Mouse (Mus musculus) heart, adult 2 months (tissue): ENCODE measurements around the gene Cep89. TPM values are rescaled to one million over a fixed set of nuclear protein-coding genes. Genes with fewer than 3 reads are reported as not detected.
A peak's percentile ranks its signal among the peaks of the same experiment; 100 is the strongest.

ENCODE experiments used
- DNase-seq, 2 experiments: peaks; one replicate each; pipeline ENCODE4 v3.0.0; 2021
- H3K27ac ChIP-seq: fragments of 200-600 bp; 2 replicates; pipeline ENCODE4 v1.8.1; 2022
- H3K27me3 ChIP-seq: fragments of 200-500 bp; 2 replicates; pipeline ENCODE4 v1.6.1; 2012; ENCODE audit warnings: mild to moderate bottlenecking, low read length, inconsistent platforms, mixed read lengths; ENCODE audit not compliant: control insufficient read depth, insufficient read depth
- H3K36me3 ChIP-seq: fragments of 200-500 bp; 2 replicates; pipeline ENCODE4 v1.6.1; 2012; ENCODE audit warnings: low read length, inconsistent platforms; ENCODE audit not compliant: control insufficient read depth, insufficient read depth
- H3K4me1 ChIP-seq: fragments of 200-500 bp; 2 replicates; pipeline ENCODE4 v1.6.1; 2011; ENCODE audit warnings: low read length; ENCODE audit not compliant: control insufficient read depth, insufficient read depth
- H3K4me3 ChIP-seq: fragments of 200-600 bp; 2 replicates; pipeline ENCODE4 v1.8.1; 2022
- H3K79me2 ChIP-seq: fragments of 200-500 bp; replicated peaks from 2 replicates; pipeline ENCODE4 v1.6.1; 2012; ENCODE audit warnings: mild to moderate bottlenecking, inconsistent platforms, low read length, moderate library complexity, mixed read lengths; ENCODE audit not compliant: control insufficient read depth, insufficient read depth
- H3K9ac ChIP-seq: fragments of 200-500 bp; 2 replicates; pipeline ENCODE4 v1.6.1; 2012; ENCODE audit warnings: low read depth, mild to moderate bottlenecking, control low read depth, inconsistent platforms, low read length, mixed read lengths
- CTCF ChIP-seq: fragments of 200-600 bp; IDR thresholded peaks from 2 replicates; pipeline ENCODE4 v1.8.1; 2022; ENCODE audit warnings: antibody characterized with exemption, mild to moderate bottlenecking, moderate library complexity
- EP300 ChIP-seq: fragments of 200-500 bp; IDR thresholded peaks from 2 replicates; pipeline ENCODE4 v1.6.1; 2011; ENCODE audit warnings: low read depth, low read length, control low read depth; ENCODE audit not compliant: insufficient read depth
- POLR2A ChIP-seq: fragments of 200-500 bp; IDR thresholded peaks from 2 replicates; pipeline ENCODE4 v1.6.1; 2011; ENCODE audit warnings: mild to moderate bottlenecking, low read depth, low read length, control low read depth; ENCODE audit not compliant: insufficient read depth
- WGBS: fragments of 180-500 bp; shearing (Covaris S2); methylation state at CpG from one replicate; pipeline ENCODE4 v1.1.7; 2018; 5-methylcytosine and 5-hydroxymethylcytosine counted together
- intact Hi-C: fragments of 180-260 bp; cut with DNase I; formaldehyde crosslinking; loops from one replicate; pipeline ENCODE4 v1.15.1; 2025
- long read RNA-seq: library from polyadenylated mRNA; stranded (forward); transcript quantifications from one replicate; pipeline ENCODE4 v2.0.0, GENCODE M21; 2021
- polyA plus RNA-seq: library from polyadenylated mRNA; depleted of rRNA; stranded (reverse); fragments of >200 nt; gene quantifications from 2 replicates; pipeline ENCODE4 v1.2.3, GENCODE M21; 2012; rRNA removed
- total RNA-seq, 2 experiments: library from RNA; stranded (reverse); gene quantifications; 2 replicates each; pipeline ENCODE4 v1.2.3; 2021

Gene Cep89
- total RNA-seq: 10 to 100 TPM; 12.6 to 13.9 TPM
- 17.4 and 21.3 TPM in 2 replicates for polyA plus RNA-seq
- long read RNA-seq, transcript Cep89-201 (19 exons, 2,610 nt): major isoform, 10 of 32 reads
- long read RNA-seq, partial matches to known transcripts: 1 of 32 reads
- long read RNA-seq, other reads (novel, unspliced or antisense): 21 of 32 reads

- intact Hi-C loops: loop anchor here (5.0 to 10.0 kb wide), 2 partner anchors 79 to 158 kb away; partner anchors contain the start of genes Gpatch1 and Nudt19
- WGBS: under 1% methylated on average over 28 of the region's 28 CpGs
- Histone ChIP-seq H3K27ac (peak within 1 kb of the TSS; percentile 82), H3K36me3 (no peaks in the 10 kb centered on the region), H3K9ac (peak within 1 kb of the TSS; percentile 68), H3K4me1 (peaks cover 4% of the 10 kb centered on the region; the same call in 1 of the 2 replicates), H3K4me3 (peak within 1 kb of the TSS; percentile 94), H3K27me3 (no peaks in the 10 kb centered on the region), H3K79me2 (no peaks in the 10 kb centered on the region)
- peak; percentile 72 for TF ChIP-seq POLR2A
- no peak for TF ChIP-seq CTCF
- 0 out of 2 replicates have a peak, but pooled peaks have one; percentile 24 for TF ChIP-seq EP300
- DNase-seq: peak; percentile 93 to 94
These were observed at the start of gene Cep89, which contains the start of gene Faap24 for GRCm38 (mm10) chr7:35396542-35397168. Cep89 (plus strand) TSS chr7:35397035. Faap24 (minus strand) TSS chr7:35396836.

GRCm38 (mm10) chr7:35347918-35348700 lies 48.7 kb upstream of the Cep89 start:
- intact Hi-C loops: no loop called here
- DNase-seq: peak in 1 of 2 experiments; percentile 14
- Histone ChIP-seq H3K36me3 (no peaks in the 10 kb centered on the region), H3K4me3 (no peak overlapping the region), H3K27me3 (no peaks in the 10 kb centered on the region), H3K4me1 (no peaks in the 10 kb centered on the region; the same call in 1 of the 2 replicates), H3K79me2 (0 out of 2 replicates have a peak, but pooled peaks cover 1% of the 10 kb centered on the region), H3K9ac (no peak overlapping the region), H3K27ac (no peak overlapping the region)
- WGBS: 46% methylated on average over 17 of the region's 18 CpGs
- TF ChIP-seq EP300 (no peak), POLR2A (no peak), CTCF (no peak)

GRCm38 (mm10) chr7:35349022-35349421 lies 47.8 kb upstream of the Cep89 start:
- H3K79me2 ChIP-seq: 0 out of 2 replicates have a peak, but pooled peaks cover 1% of the 10 kb centered on the region
- H3K36me3 ChIP-seq: no peaks in the 10 kb centered on the region
- 82% methylated on average over 4 of the region's 4 CpGs for WGBS
- H3K27me3 ChIP-seq: no peaks in the 10 kb centered on the region
- DNase-seq: no peak
- no peaks in the 10 kb centered on the region; the same call in 1 of the 2 replicates for H3K4me1 ChIP-seq
- H3K4me3 ChIP-seq: no peak overlapping the region
- TF ChIP-seq POLR2A: no peak
- TF ChIP-seq CTCF: no peak
- TF ChIP-seq EP300: no peak
- intact Hi-C loops: no loop called here
- H3K9ac ChIP-seq: no peak overlapping the region
- no peak overlapping the region for H3K27ac ChIP-seq

GRCm38 (mm10) chr7:35349886-35350684 lies 46.8 kb upstream of the Cep89 start:
- Histone ChIP-seq H3K36me3 (no peaks in the 10 kb centered on the region), H3K79me2 (no peaks in the 10 kb centered on the region), H3K27ac (no peak overlapping the region), H3K4me1 (no peaks in the 10 kb centered on the region; the same call in 1 of the 2 replicates), H3K4me3 (no peak overlapping the region), H3K9ac (no peak overlapping the region), H3K27me3 (no peaks in the 10 kb centered on the region)
- TF ChIP-seq CTCF (no peak), EP300 (no peak), POLR2A (no peak)
- no peak for DNase-seq
- intact Hi-C loops: no loop called here
- 90% methylated on average over 8 of the region's 8 CpGs for WGBS

GRCm38 (mm10) chr7:35351155-35351554 lies 45.7 kb upstream of the Cep89 start:
- H3K36me3 ChIP-seq: no peaks in the 10 kb centered on the region
- WGBS: 84% methylated on average over 3 of the region's 3 CpGs
- no peaks in the 10 kb centered on the region; the same call in 1 of the 2 replicates for H3K4me1 ChIP-seq
- TF ChIP-seq EP300 (no peak), CTCF (no peak), POLR2A (no peak)
- intact Hi-C loops: no loop called here
- no peak overlapping the region for H3K9ac ChIP-seq
- H3K27me3 ChIP-seq: no peaks in the 10 kb centered on the region
- H3K4me3 ChIP-seq: no peak overlapping the region
- DNase-seq: no peak
- H3K27ac ChIP-seq: no peak overlapping the region
- H3K79me2 ChIP-seq: no peaks in the 10 kb centered on the region
